Mouse (Mus musculus) C2C12 (cell line): ENCODE results near the gene Tnip1.

ENCODE experiments used
- CTCF ChIP-seq: IDR thresholded peaks from one replicate; pipeline ENCODE4 v1.5.1; 2011; ENCODE audit not compliant: control insufficient read depth, insufficient read depth, insufficient read length
- MAX ChIP-seq: IDR thresholded peaks from one replicate; pipeline ENCODE4 v1.6.1; 2011; ENCODE audit warnings: mild to moderate bottlenecking, control low read depth
- MYOD1 ChIP-seq: IDR thresholded peaks from one replicate; pipeline ENCODE4 v1.6.1; 2011; ENCODE audit warnings: low read depth; ENCODE audit not compliant: control insufficient read depth, insufficient read length

DNA sequence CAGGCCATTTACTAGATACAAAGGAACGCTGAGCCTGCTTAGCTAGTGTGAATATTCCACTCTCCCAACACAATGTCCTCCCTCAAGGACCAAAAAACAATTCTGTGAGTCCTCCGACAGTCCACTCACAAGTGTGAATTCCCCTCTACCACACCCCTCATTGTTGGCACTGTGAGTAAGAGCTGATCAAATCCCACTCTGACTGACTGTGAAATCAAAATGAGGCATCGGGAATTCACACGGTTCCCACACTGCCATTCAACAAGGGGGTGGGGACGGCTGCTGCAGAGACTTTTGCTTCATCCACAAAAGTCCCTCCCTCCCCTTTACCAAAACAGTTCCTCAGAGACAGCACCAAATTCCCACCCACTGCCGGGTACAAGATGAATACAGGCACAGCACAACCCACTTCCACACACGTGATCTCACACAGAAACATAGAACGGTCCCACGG, 8.7 kb downstream of the Tnip1 start:
- TF ChIP-seq MAX (no peak), CTCF (no peak), MYOD1 (no peak)
